Mouse (Mus musculus) stomach, embryonic 16.5 days (tissue): ENCODE data around the gene Sfxn5. TPM values are rescaled to one million over a fixed set of nuclear protein-coding genes. Genes with fewer than 3 reads are reported as not detected.

Experiments
- ATAC-seq: fragments of 200-750 bp; cut with Nextera tagmentation; 2 replicates; pipeline ENCODE4 v1.8.0; 2017; ENCODE audit warnings: moderate number of reproducible peaks, moderate TSS enrichment; ENCODE audit not compliant: insufficient read depth, low FRiP score
- H3K27ac ChIP-seq: fragments of 300-500 bp; sonication (generic); 2 replicates; pipeline ENCODE4 v1.5.1; 2014; ENCODE audit warnings: low read length
- H3K27me3 ChIP-seq: fragments of 300-500 bp; sonication (generic); 2 replicates; pipeline ENCODE4 v1.6.1; 2014; ENCODE audit warnings: low read length, control low read depth, mixed read lengths; ENCODE audit not compliant: control insufficient read depth, insufficient read depth
- H3K36me3 ChIP-seq: fragments of 300-500 bp; sonication (generic); 2 replicates; pipeline ENCODE4 v1.6.1; 2014; ENCODE audit warnings: low read length; ENCODE audit not compliant: control insufficient read depth, insufficient read depth
- H3K4me1 ChIP-seq: fragments of 300-500 bp; sonication (generic); 2 replicates; pipeline ENCODE4 v1.6.1; 2014; ENCODE audit warnings: low read length, control low read depth, mixed read lengths; ENCODE audit not compliant: control insufficient read depth, insufficient read depth
- H3K4me2 ChIP-seq: fragments of 300-500 bp; sonication (generic); 2 replicates; pipeline ENCODE4 v1.6.1; 2014; ENCODE audit warnings: low read depth, low read length, mixed read lengths
- H3K4me3 ChIP-seq: fragments of 300-500 bp; sonication (generic); replicated peaks from 2 replicates; pipeline ENCODE4 v1.5.1; 2014; ENCODE audit warnings: mild to moderate bottlenecking, low read length
- H3K9ac ChIP-seq: fragments of 300-500 bp; sonication (generic); 2 replicates; pipeline ENCODE4 v1.6.1; 2014; ENCODE audit warnings: low read length
- H3K9me3 ChIP-seq: fragments of 300-500 bp; sonication (generic); replicated peaks from 2 replicates; pipeline ENCODE4 v1.6.1; 2016; ENCODE audit warnings: low read length, control low read depth; ENCODE audit not compliant: control insufficient read depth
- WGBS: fragments of 180-500 bp; shearing (Covaris S2); extraction: QIAGEN DNeasy Blood & Tissue Kit; methylation state at CpG from one replicate; pipeline ENCODE4 v1.1.7; 2014; 5-methylcytosine and 5-hydroxymethylcytosine counted together
- polyA plus RNA-seq: library from polyadenylated mRNA; unstranded; fragments of >200 nt; fragmentation: Nextera tagmentation; extraction: Ambion mirVana; gene quantifications from 2 replicates; pipeline ENCODE4 v1.2.1, GENCODE M21; 2015

Sfxn5 gene
- polyA plus RNA-seq, 1 experiment from 2014 or later = 11.0 TPM

- H3K9me3 ChIP-seq = no peaks in the 10 kb centered on the region
- no peak overlapping the region for H3K4me3 ChIP-seq
- H3K9ac ChIP-seq = no peak overlapping the region
- H3K4me1 ChIP-seq = 0 out of 2 replicates have a peak, but pooled peaks cover 4% of the 10 kb centered on the region
- H3K27me3 ChIP-seq = no peaks in the 10 kb centered on the region
- no peaks in the 10 kb centered on the region for H3K36me3 ChIP-seq
- H3K4me2 ChIP-seq = no peak overlapping the region
- WGBS = 73% methylated on average over 9 of the region's 9 CpGs
- no peak overlapping the region for H3K27ac ChIP-seq
- no peak for ATAC-seq
Measured at GRCm38 (mm10) chr6:85209226-85209967, 123.8 kb downstream of the Sfxn5 start.

GRCm38 (mm10) chr6:85207345-85207744, 125.9 kb downstream of the Sfxn5 start:
- H3K36me3 ChIP-seq = no peaks in the 10 kb centered on the region
- no peaks in the 10 kb centered on the region for H3K27me3 ChIP-seq
- WGBS = 67% methylated on average over 5 of the region's 5 CpGs
- H3K9me3 ChIP-seq = no peaks in the 10 kb centered on the region
- no peak for ATAC-seq
- no peak overlapping the region for H3K4me2 ChIP-seq
- no peak overlapping the region for H3K27ac ChIP-seq
- H3K4me1 ChIP-seq = 0 out of 2 replicates have a peak, but pooled peaks cover 4% of the 10 kb centered on the region
- no peak overlapping the region for H3K9ac ChIP-seq
- H3K4me3 ChIP-seq = no peak overlapping the region

GRCm38 (mm10) chr6:85206939-85207285, 126.3 kb downstream of the Sfxn5 start:
- no peaks in the 10 kb centered on the region for H3K36me3 ChIP-seq
- H3K4me3 ChIP-seq = no peak overlapping the region
- ATAC-seq = no peak
- H3K4me2 ChIP-seq = no peak overlapping the region
- H3K4me1 ChIP-seq = 0 out of 2 replicates have a peak, but pooled peaks cover 4% of the 10 kb centered on the region
- H3K9ac ChIP-seq = no peak overlapping the region
- WGBS = 46% methylated on average over 15 of the region's 15 CpGs
- no peaks in the 10 kb centered on the region for H3K27me3 ChIP-seq
- no peak overlapping the region for H3K27ac ChIP-seq
- no peaks in the 10 kb centered on the region for H3K9me3 ChIP-seq

DNA sequence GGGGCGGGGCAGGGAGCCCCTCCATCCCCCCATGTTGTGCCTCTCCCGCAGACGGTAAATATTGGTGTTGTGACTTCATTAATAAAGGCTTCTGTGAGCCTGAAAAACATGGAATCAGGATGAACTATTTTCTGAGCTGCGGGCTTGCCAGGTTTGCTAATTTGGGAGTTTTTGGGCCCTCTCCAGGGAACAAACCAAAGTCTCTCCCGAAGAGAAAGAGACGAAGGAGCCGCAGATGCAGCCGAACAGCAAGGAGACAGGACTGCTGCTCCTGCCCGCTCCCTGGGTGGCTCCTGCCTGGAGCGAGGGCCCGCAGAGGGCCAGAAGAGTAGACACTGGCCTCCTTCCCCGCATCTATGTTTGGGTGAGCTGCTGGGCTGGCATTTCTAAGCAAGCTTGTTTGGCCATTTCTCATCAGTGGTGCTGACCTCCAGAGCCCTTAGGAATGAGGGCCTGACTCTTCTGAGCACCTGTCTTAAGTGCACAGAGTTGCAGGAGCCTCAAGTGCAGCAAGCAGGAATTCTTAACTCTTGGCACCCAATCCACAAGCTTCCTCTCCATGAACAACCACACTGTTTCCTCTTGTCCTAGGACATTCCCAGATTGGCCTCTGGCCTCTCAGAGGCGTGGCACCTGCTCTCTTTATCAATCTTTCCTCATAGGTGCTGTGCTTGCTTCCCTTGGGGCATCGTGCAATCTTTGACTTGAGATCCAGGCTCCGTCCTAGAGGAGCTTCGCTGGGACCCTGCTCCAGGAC, 126.9 kb downstream of the Sfxn5 start:
- no peak for ATAC-seq
- no peak overlapping the region for H3K4me2 ChIP-seq

DNA sequence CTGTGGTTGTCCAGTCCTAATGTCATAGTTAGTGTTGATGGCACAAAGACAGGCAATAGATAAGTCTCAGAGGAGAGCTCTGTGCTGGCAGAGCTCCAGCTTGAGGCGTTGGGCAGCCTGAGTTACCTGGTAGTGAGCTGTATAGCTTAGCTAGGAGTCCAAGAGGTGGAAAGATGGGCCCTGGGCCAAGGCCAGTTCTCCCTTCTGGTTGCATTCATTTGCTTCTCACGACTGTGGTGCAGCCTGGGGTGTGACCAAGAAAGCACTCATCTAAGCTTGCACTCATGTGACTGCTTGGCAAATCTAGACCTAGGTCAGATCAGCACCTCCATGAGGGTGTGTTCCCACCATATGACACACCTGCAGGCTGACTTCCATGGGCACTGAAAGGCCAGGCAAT, 135.3 kb downstream of the Sfxn5 start:
- Histone ChIP-seq H3K4me3 (no peak overlapping the region), H3K27me3 (peaks cover 29% of the 10 kb centered on the region), H3K4me2 (no peak overlapping the region), H3K4me1 (no peaks in the 10 kb centered on the region), H3K36me3 (no peaks in the 10 kb centered on the region), H3K9ac (no peak overlapping the region), H3K27ac (no peak overlapping the region), H3K9me3 (no peaks in the 10 kb centered on the region)
- no peak for ATAC-seq
- WGBS = 61% methylated on average over 2 of the region's 2 CpGs

More for the DNA sequence above, 126.9 kb downstream of the Sfxn5 start:
- WGBS = 42% methylated on average over 16 of the region's 16 CpGs
- no peaks in the 10 kb centered on the region for H3K27me3 ChIP-seq
- no peaks in the 10 kb centered on the region for H3K36me3 ChIP-seq
- H3K27ac ChIP-seq = no peak overlapping the region
- H3K4me1 ChIP-seq = 0 out of 2 replicates have a peak, but pooled peaks cover 4% of the 10 kb centered on the region
- no peak overlapping the region for H3K9ac ChIP-seq
- H3K9me3 ChIP-seq = no peaks in the 10 kb centered on the region
- H3K4me3 ChIP-seq = no peak overlapping the region

GRCm38 (mm10) chr6:85193381-85194318, 139.6 kb downstream of the Sfxn5 start:
- ATAC-seq = no peak
- H3K4me2 ChIP-seq = no peak overlapping the region
- H3K9ac ChIP-seq = no peak overlapping the region

GRCm38 (mm10) chr6:85191751-85192440, 141.3 kb downstream of the Sfxn5 start:
- H3K36me3 ChIP-seq = no peaks in the 10 kb centered on the region
- H3K9me3 ChIP-seq = no peaks in the 10 kb centered on the region
- H3K9ac ChIP-seq = no peak overlapping the region
- no peak overlapping the region for H3K4me2 ChIP-seq
- H3K27ac ChIP-seq = no peak overlapping the region
- no peak overlapping the region for H3K4me3 ChIP-seq
- peaks cover 86% of the 10 kb centered on the region for H3K27me3 ChIP-seq
- H3K4me1 ChIP-seq = peaks cover 17% of the 10 kb centered on the region
- ATAC-seq = no peak
- 44% methylated on average over 9 of the region's 9 CpGs for whole genome bisulfite sequencing

More at GRCm38 (mm10) chr6:85193381-85194318, 139.6 kb downstream of the Sfxn5 start:
- WGBS = 16% methylated on average over 29 of the region's 29 CpGs
- H3K9me3 ChIP-seq = no peaks in the 10 kb centered on the region
- H3K27me3 ChIP-seq = peaks cover 69% of the 10 kb centered on the region
- H3K4me1 ChIP-seq = 0 out of 2 replicates have a peak, but pooled peaks cover 4% of the 10 kb centered on the region
- no peak overlapping the region for H3K27ac ChIP-seq
- H3K4me3 ChIP-seq = no peak overlapping the region
- no peaks in the 10 kb centered on the region for H3K36me3 ChIP-seq

GRCm38 (mm10) chr6:85190671-85191070, 142.6 kb downstream of the Sfxn5 start:
- 9% methylated on average over 13 of the region's 13 CpGs for WGBS
- no peak overlapping the region for H3K9ac ChIP-seq
- H3K4me1 ChIP-seq = peaks cover 20% of the 10 kb centered on the region
- no peaks in the 10 kb centered on the region for H3K9me3 ChIP-seq
- peak overlapping the region; percentile 49 for H3K4me2 ChIP-seq
- no peak for ATAC-seq
- H3K27me3 ChIP-seq = peaks cover 94% of the 10 kb centered on the region
- H3K4me3 ChIP-seq = peak overlapping the region; percentile 33
- H3K36me3 ChIP-seq = no peaks in the 10 kb centered on the region
- no peak overlapping the region for H3K27ac ChIP-seq
